Mouse (Mus musculus) adipocyte (in vitro differentiated cells): ENCODE data around the gene Zmat5.

Experiments used
- DNase-seq: peaks from one replicate; pipeline ENCODE4 v3.0.0-alpha.2; 2016; ENCODE audit warnings: low spot score

The Zmat5 gene

DNA sequence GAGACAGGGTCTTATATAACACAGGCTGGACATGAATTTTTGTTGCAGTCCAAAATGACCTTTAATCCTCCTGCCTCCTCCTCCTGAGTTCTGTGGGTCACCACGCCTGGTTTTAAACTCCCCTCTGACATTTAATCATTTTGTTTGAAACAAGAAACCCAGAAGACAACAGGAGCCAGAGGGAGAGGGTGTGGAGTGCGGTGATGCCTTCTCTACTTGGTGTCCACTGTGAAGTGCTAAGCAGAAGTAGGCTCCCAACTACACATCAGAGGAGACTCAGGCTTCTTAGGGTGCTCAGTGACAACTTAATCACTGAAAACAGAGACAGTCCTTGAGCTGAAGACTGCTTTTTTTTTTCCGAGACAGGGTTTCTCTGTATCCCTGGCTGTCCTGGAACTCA, 76.4 kb downstream of the Zmat5 start:
- no peak for DNase-seq

DNA sequence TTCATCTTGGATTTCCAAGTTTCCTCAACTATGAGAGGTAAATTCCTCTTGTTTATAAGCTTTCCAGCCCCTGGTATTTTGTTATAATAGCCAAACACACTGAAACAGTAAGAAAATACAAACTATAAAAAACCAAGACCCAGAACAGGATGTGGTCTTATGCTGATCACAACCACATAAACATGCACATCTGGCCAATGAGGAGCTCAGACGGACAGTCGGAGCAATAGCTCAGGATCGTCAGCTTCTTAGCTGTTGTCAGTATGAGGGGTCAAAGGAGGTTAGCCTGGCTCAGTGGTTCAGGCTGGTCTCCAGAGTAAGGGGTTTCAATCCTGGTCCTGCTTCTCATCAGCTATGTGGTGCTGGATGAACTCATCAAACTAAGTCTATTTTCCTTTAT, 78.6 kb downstream of the Zmat5 start:
- DNase-seq = no peak

DNA sequence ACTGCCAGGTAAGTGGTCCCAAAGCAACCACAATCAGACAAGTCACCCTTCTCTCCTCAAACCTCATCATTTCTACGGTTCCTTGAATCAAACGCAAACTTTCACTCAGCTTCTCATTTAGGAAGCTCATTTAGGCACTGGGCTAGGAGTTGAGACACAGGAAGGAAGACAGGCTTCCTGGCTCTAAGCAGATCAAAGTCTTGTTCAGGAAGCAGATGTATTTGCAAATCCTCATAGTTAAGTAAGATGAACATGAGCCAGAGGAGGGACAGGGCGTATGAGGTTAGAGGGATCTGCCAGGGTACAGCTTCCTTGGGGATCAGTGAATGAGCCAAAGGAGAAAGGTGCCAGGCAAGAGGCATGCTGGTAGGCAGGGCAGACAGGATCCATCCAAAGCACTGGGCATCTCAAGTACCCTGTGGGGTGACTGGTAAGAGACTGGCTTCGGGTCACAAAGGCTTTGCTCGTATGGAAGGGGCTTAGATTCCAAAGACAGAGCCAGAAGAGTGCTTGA, 80.2 kb downstream of the Zmat5 start:
- DNase-seq = no peak
